Mouse (Mus musculus) retina, postnatal 7 days (tissue): Measurements from ENCODE around the gene Casc3.

Experiments used
- DNase-seq: peaks from one replicate; pipeline ENCODE4 v3.0.0-alpha.2; 2012; ENCODE audit warnings: low read depth, low spot score

Casc3 gene

DNA sequence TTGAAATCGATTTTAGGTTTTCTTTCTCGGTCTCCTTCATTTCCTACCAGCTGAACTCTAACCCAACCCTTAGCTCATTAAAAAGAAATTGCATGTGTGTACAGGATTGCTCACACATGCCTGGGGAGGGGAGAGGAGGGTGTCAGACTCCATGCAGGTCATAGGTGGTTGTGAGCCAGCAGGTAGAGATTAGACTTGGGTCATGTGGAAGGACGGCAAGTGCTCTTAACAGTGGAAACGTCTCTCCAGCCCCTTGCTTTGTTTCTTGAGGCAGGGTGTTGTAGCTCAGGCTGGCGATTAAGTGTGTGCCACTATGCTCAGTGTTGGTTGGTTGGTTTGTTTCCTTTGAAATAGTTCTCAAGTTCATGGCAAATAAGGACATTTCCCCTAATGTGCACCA, 66.1 kb downstream of the Casc3 start:
- DNase-seq = no peak

DNA sequence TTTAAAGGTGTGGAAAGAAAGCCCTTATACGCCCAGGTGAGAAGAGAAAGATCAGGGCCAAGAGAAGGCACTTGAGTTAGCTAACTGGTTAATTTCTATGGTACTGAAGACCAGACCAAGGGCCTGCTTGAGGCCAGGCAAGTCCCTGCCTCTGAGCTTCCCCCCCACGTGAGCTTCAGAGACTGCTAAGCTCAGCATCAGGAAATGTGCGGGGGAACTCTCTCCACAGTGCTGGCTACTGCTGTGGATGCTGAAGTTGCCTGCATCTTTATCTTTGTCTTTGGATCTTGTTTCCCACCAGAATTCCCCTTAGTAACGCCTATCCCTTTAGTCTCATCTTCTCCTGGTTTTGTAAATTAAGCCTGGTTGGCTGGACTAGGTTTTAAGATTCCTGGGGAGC, 66.7 kb downstream of the Casc3 start:
- no peak for DNase-seq

DNA sequence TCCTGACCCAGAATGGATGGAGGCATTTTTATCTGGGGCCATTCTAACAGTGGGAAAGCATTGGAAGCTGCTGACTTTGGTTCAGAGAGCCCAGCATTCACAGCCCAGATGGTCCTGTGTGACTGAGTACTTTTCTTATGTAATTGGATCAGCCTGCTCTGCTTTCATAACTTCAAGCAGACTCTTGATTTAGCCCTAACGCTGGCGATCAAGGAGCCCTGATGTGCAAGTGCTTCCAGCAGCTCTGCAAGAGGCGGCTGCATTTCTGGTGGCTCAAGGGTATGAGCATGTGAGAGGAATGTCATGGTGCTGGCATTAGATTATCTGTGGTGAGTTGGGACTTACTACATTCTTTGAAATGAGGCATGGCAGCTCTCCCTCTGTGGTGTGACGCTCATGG, 67.3 kb downstream of the Casc3 start:
- no peak for DNase-seq

DNA sequence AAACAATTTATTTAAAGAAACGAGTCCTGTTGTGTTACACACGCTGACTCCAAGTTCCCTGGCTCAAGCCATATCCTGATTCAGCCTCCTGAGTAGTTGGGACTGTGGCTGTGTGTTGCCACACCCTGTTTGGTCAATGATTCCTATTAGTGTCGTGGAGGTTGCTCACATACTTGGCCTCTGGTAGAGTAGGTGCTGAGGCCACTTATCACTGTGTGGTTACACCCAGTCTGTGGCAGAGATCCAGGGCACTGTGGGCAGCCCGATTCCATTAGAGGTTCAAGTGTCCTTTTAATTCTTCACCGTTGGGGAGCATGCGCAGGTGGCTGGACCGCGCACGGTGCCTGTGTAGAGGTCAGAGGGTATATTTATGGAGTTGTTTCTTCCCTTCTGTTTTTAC, 69.2 kb downstream of the Casc3 start:
- DNase-seq = no peak

DNA sequence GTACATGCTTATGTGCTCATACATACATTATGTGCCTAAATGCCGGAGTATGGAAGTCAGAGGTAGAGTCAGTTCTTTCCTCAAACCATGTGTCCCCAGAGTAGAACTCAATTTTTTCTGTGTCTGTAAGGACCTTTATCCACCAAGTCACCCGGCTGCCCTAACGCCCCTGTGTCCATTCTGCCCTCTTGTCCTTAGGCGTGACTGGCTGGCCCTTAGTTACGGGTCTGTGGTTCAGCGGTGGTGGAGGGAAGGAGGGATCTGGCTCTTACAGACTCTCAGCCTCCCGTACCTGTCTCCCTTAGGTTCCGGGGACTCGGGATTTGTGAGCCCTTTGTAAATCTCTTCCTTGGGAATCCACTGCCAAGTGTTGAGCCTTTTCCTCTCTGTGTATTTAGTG, 72.3 kb downstream of the Casc3 start:
- DNase-seq = no peak
